Mouse (Mus musculus) midbrain, embryonic 12.5 days (tissue): ENCODE measurements at regions not wholly inside any gene's neighbourhood (a gene's known extent, or its start where the extent isn't known, plus 50 kb on each side); places are given as distances from the start of the nearest gene placed in this dataset.
A peak's percentile ranks its signal among the peaks of the same experiment; 100 is the strongest.

Experiments
- ATAC-seq: fragments of 200-750 bp; cut with Nextera tagmentation; 2 replicates; pipeline ENCODE4 v1.8.0; 2017; ENCODE audit warnings: low read depth, moderate TSS enrichment, moderate library complexity; ENCODE audit not compliant: low FRiP score
- H3K27ac ChIP-seq: fragments of 300-500 bp; sonication (generic); replicated peaks from 2 replicates; pipeline ENCODE4 v1.5.1; 2016; ENCODE audit warnings: mild to moderate bottlenecking
- H3K27me3 ChIP-seq: fragments of 300-500 bp; sonication (generic); 2 replicates; pipeline ENCODE4 v1.6.1; 2016; ENCODE audit warnings: mild to moderate bottlenecking
- H3K36me3 ChIP-seq: fragments of 300-500 bp; sonication (generic); 2 replicates; pipeline ENCODE4 v1.6.1; 2016
- H3K4me1 ChIP-seq: fragments of 300-500 bp; sonication (generic); 2 replicates; pipeline ENCODE4 v1.6.1; 2016
- H3K4me2 ChIP-seq: fragments of 300-500 bp; sonication (generic); replicated peaks from 2 replicates; pipeline ENCODE4 v1.6.1; 2016; ENCODE audit warnings: mild to moderate bottlenecking, moderate library complexity
- H3K4me3 ChIP-seq: fragments of 300-500 bp; sonication (generic); 2 replicates; pipeline ENCODE4 v1.5.1; 2016; ENCODE audit warnings: mild to moderate bottlenecking
- H3K9ac ChIP-seq: fragments of 300-500 bp; sonication (generic); replicated peaks from 2 replicates; pipeline ENCODE4 v1.6.1; 2016; ENCODE audit warnings: mild to moderate bottlenecking, moderate library complexity
- H3K9me3 ChIP-seq: fragments of 300-500 bp; sonication (generic); 2 replicates; pipeline ENCODE4 v1.6.1; 2016; ENCODE audit warnings: mild to moderate bottlenecking
- WGBS: fragments of 180-500 bp; shearing (Covaris S2); methylation state at CpG from one replicate; pipeline ENCODE4 v1.1.7; 2016; 5-methylcytosine and 5-hydroxymethylcytosine counted together

GRCm38 (mm10) chr12:92187133-92187482 is 338.2 kb upstream of the Sel1l start:
- Histone ChIP-seq H3K9ac (no peak overlapping the region), H3K9me3 (no peaks in the 10 kb centered on the region), H3K36me3 (no peaks in the 10 kb centered on the region), H3K4me3 (no peak overlapping the region), H3K27me3 (no peaks in the 10 kb centered on the region), H3K27ac (no peak overlapping the region), H3K4me2 (no peak overlapping the region), H3K4me1 (no peaks in the 10 kb centered on the region)
- ATAC-seq: no peak
- 72% methylated on average over 2 of the region's 2 CpGs for WGBS

GRCm38 (mm10) chr12:92186448-92187132 is 337.6 kb upstream of the Sel1l start:
- 75% methylated on average over 6 of the region's 6 CpGs for WGBS
- Histone ChIP-seq H3K4me1 (no peaks in the 10 kb centered on the region), H3K27ac (no peak overlapping the region), H3K9me3 (no peaks in the 10 kb centered on the region), H3K9ac (no peak overlapping the region), H3K27me3 (no peaks in the 10 kb centered on the region), H3K4me2 (no peak overlapping the region), H3K36me3 (no peaks in the 10 kb centered on the region), H3K4me3 (no peak overlapping the region)
- ATAC-seq: no peak

GRCm38 (mm10) chr12:92179292-92179691 is 330.3 kb upstream of the Sel1l start:
- Histone ChIP-seq H3K4me1 (no peaks in the 10 kb centered on the region), H3K27ac (no peak overlapping the region), H3K4me3 (no peak overlapping the region), H3K4me2 (no peak overlapping the region), H3K36me3 (no peaks in the 10 kb centered on the region), H3K9me3 (no peaks in the 10 kb centered on the region), H3K27me3 (no peaks in the 10 kb centered on the region), H3K9ac (no peak overlapping the region)
- 80% methylated on average over 5 of the region's 5 CpGs for WGBS
- no peak for ATAC-seq

DNA sequence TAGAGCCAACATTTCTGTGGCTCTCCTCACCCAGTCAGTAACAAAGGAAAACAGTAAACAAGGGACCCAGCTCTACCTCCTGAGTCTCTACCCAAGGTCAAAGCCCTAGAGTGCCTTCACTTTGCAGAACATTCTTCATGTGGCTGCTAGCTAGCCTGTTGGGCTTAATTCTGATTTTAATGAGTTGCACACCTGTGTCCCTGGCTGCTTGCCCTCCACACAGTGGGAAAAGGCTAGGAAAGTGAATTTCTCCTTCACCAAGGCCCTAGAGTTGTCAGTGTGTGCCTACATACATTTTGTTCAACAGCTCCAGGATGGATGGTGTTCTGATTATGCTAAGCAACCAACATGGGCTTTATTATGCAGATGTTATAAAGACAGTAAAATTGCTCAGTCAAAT is 307.8 kb upstream of the Sel1l start:
- no peaks in the 10 kb centered on the region for H3K9me3 ChIP-seq
- no peak overlapping the region for H3K27ac ChIP-seq
- no peaks in the 10 kb centered on the region for H3K27me3 ChIP-seq
- no peak for ATAC-seq
- no peak overlapping the region for H3K4me2 ChIP-seq
- H3K9ac ChIP-seq: no peak overlapping the region
- H3K4me1 ChIP-seq: peaks cover 6% of the 10 kb centered on the region; the same call in 1 of the 2 replicates
- no peaks in the 10 kb centered on the region for H3K36me3 ChIP-seq
- H3K4me3 ChIP-seq: no peak overlapping the region

- peaks cover 6% of the 10 kb centered on the region; the same call in 1 of the 2 replicates for H3K4me1 ChIP-seq
- H3K27me3 ChIP-seq: no peaks in the 10 kb centered on the region
- H3K36me3 ChIP-seq: no peaks in the 10 kb centered on the region
- no peaks in the 10 kb centered on the region for H3K9me3 ChIP-seq
- H3K4me2 ChIP-seq: no peak overlapping the region
- H3K9ac ChIP-seq: no peak overlapping the region
- no peak overlapping the region for H3K4me3 ChIP-seq
- WGBS: 74% methylated on average over 2 of the region's 2 CpGs
- no peak overlapping the region for H3K27ac ChIP-seq
- no peak for ATAC-seq
Measured at GRCm38 (mm10) chr12:92152922-92153235, 303.9 kb upstream of the Sel1l start.

- Histone ChIP-seq H3K9ac (no peak overlapping the region), H3K27me3 (no peaks in the 10 kb centered on the region), H3K4me2 (no peak overlapping the region), H3K4me3 (no peak overlapping the region), H3K27ac (no peak overlapping the region), H3K9me3 (no peaks in the 10 kb centered on the region), H3K4me1 (peaks cover 6% of the 10 kb centered on the region; the same call in 1 of the 2 replicates), H3K36me3 (no peaks in the 10 kb centered on the region)
- WGBS: 61% methylated on average over 4 of the region's 4 CpGs
- ATAC-seq: 0 out of 2 replicates have a peak, but pooled peaks have one; percentile 41
Measured at GRCm38 (mm10) chr12:92152043-92152921, 303.3 kb upstream of the Sel1l start.

- Histone ChIP-seq H3K36me3 (no peaks in the 10 kb centered on the region), H3K27ac (no peak overlapping the region), H3K9me3 (no peaks in the 10 kb centered on the region), H3K4me3 (no peak overlapping the region), H3K9ac (no peak overlapping the region), H3K4me2 (no peak overlapping the region), H3K4me1 (no peaks in the 10 kb centered on the region), H3K27me3 (no peaks in the 10 kb centered on the region)
- ATAC-seq: no peak
- WGBS: 87% methylated on average over 4 of the region's 4 CpGs
Measured at GRCm38 (mm10) chr12:92137539-92137938, 288.6 kb upstream of the Sel1l start.

GRCm38 (mm10) chr12:92127648-92128047 is 278.7 kb upstream of the Sel1l start:
- WGBS: 85% methylated on average over 6 of the region's 6 CpGs
- no peak for ATAC-seq

DNA sequence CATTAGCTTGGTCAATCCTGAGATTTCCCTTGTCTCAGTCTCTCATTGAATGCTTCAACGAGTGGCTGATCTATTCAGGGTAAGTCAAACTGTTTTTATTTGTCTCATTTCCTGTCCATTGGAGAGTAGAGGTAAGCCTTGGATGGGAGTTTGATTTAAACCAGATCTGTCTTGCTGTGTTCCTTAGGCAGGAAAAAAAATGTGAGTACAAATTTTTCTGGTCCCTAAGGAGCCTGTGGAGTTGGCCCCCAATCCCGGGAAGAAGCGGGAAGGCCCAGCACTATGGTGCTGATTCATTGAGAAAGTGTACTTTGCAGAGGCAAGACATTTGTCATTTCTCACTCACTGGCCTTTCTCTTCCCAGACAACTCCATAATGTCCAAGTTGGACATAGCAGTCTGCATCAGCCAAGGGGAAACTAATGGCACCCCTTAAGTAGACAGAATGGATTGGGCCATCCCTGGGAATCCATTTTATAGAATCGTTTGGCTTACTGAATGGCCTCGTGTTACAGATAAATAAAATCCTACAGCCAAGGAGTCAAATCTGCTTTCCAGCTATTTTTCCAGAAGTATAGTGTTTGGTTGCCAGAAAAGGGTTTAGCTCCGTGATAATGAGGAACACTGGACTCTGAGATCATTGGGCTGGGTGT is 271.3 kb upstream of the Sel1l start:
- no peak overlapping the region for H3K4me2 ChIP-seq
- WGBS: 80% methylated on average over 6 of the region's 6 CpGs
- no peaks in the 10 kb centered on the region for H3K4me1 ChIP-seq
- no peak overlapping the region for H3K27ac ChIP-seq
- H3K4me3 ChIP-seq: no peak overlapping the region
- no peak overlapping the region for H3K9ac ChIP-seq
- H3K36me3 ChIP-seq: no peaks in the 10 kb centered on the region
- no peaks in the 10 kb centered on the region for H3K9me3 ChIP-seq
- no peak for ATAC-seq
- H3K27me3 ChIP-seq: no peaks in the 10 kb centered on the region

More at GRCm38 (mm10) chr12:92127648-92128047, 278.7 kb upstream of the Sel1l start:
- no peaks in the 10 kb centered on the region for H3K36me3 ChIP-seq
- H3K4me2 ChIP-seq: no peak overlapping the region
- no peaks in the 10 kb centered on the region for H3K4me1 ChIP-seq
- H3K27ac ChIP-seq: no peak overlapping the region
- H3K9ac ChIP-seq: no peak overlapping the region
- no peaks in the 10 kb centered on the region for H3K27me3 ChIP-seq
- H3K4me3 ChIP-seq: no peak overlapping the region
- no peaks in the 10 kb centered on the region for H3K9me3 ChIP-seq

DNA sequence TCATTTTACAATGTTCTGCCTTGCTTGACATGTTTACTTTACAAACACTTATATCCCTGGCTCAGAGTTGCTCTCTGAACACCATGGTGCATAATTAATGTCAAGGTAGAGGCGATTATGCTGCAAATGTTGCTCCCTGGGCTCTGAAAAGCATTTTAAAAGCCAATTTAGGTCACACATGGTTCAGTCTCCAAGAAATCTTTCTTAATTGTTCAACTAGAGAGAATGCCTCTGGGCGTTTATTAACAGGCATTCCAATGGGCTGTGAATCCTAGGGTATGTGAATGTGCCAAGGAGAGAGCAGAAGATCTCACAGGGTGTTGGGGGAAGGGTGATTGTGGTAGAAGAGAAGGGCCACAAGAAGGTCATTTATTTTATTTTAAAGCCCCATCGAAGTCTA is 260.7 kb upstream of the Sel1l start:
- Histone ChIP-seq H3K9me3 (no peaks in the 10 kb centered on the region), H3K4me2 (no peak overlapping the region), H3K4me3 (no peak overlapping the region), H3K27ac (no peak overlapping the region), H3K36me3 (no peaks in the 10 kb centered on the region), H3K9ac (no peak overlapping the region), H3K4me1 (peaks cover 5% of the 10 kb centered on the region), H3K27me3 (no peaks in the 10 kb centered on the region)
- 67% methylated on average over 3 of the region's 3 CpGs for WGBS
- ATAC-seq: no peak

DNA sequence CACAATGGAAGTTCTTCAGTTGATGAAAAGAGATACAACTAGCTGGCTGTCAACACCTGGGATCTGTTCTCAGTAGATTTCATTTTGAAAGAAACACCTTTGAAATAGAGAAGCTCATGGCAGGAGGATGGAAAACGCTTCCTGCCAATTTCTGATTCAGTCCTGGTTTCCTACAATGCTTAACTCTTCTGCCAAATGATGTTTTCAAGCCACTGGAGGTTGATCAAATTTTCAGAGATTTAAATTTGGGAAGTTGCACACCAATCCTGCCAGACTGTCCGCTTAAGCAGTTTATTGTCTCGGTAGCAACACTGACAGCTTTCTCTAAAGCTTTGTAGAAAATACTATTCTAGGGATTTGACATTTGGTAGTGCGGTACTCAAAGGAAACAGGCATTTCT is 251.1 kb upstream of the Sel1l start:
- Histone ChIP-seq H3K4me1 (no peaks in the 10 kb centered on the region), H3K27me3 (no peaks in the 10 kb centered on the region), H3K27ac (no peak overlapping the region), H3K9ac (no peak overlapping the region), H3K9me3 (no peaks in the 10 kb centered on the region), H3K4me2 (no peak overlapping the region), H3K4me3 (no peak overlapping the region), H3K36me3 (no peaks in the 10 kb centered on the region)
- WGBS: 59% methylated on average over 4 of the region's 4 CpGs
- ATAC-seq: no peak

DNA sequence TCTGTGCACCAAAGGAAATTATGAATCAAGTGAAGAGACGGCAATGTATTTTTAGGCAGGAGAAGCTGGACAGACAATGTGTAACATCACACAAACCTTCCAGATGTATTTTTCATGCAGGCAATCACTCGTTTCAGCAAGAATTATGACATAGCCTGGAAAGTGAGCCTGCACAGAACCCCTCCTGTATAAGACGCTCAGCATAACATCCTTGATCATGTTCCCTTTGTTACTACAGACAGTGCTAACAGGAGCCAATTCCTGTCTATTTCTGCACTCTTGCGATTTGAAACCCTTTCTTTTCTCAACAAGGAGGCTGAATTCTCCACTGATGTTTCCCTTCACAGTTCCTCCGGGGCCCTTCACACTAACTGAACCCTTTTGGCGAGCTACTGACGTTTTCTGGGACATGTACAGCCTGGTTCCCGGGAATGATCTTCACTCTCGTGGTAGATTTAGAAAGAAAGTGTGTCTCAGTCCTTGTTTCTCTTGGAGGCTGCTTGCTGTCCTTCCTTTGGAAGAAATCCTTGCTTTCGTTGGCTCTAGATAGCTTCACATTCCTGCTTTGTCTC is 243.9 kb upstream of the Sel1l start:
- Histone ChIP-seq H3K36me3 (no peaks in the 10 kb centered on the region), H3K27me3 (no peaks in the 10 kb centered on the region), H3K4me3 (no peak overlapping the region), H3K4me1 (no peaks in the 10 kb centered on the region), H3K4me2 (no peak overlapping the region), H3K27ac (no peak overlapping the region), H3K9ac (no peak overlapping the region), H3K9me3 (no peaks in the 10 kb centered on the region)
- ATAC-seq: no peak
- 85% methylated on average over 10 of the region's 10 CpGs for WGBS
